Mouse (Mus musculus) G1E (cell line): Measurements from ENCODE around the gene Hddc3. TPM values are rescaled to one million over a fixed set of nuclear protein-coding genes. Genes with fewer than 3 reads are reported as not detected.
"Not testable (repeated sequence)": the region's sequence is repeated elsewhere in the genome, so short reads cannot be mapped to it uniquely, and the experiment has no call there.

Experiments used
- ATAC-seq: 2 replicates; pipeline ENCODE4 v1.8.0; 2016; ENCODE audit warnings: mild to moderate bottlenecking; ENCODE audit not compliant: insufficient number of reproducible peaks, poor library complexity, low FRiP score, severe bottlenecking; ENCODE audit errors: extremely low read depth
- DNase-seq: peaks from one replicate; pipeline ENCODE4 v3.0.0; 2012; ENCODE audit warnings: low spot score
- H3K27me3 ChIP-seq: 2 replicates; pipeline ENCODE4 v1.6.1; 2012; ENCODE audit warnings: mild to moderate bottlenecking, low read length, inconsistent platforms; ENCODE audit not compliant: insufficient read depth
- H3K36me3 ChIP-seq: replicated peaks from 2 replicates; pipeline ENCODE3; 2012; ENCODE audit warnings: mild to moderate bottlenecking, inconsistent platforms
- H3K4me1 ChIP-seq: 2 replicates; pipeline ENCODE4 v1.6.1; 2012; ENCODE audit warnings: low read depth, low read length, inconsistent platforms, mixed read lengths; ENCODE audit not compliant: insufficient read depth
- H3K4me3 ChIP-seq: 2 replicates; pipeline ENCODE4 v1.5.1; 2012; ENCODE audit warnings: low read depth, mild to moderate bottlenecking, inconsistent platforms, low read length, moderate library complexity, mixed read lengths
- H3K9me3 ChIP-seq: replicated peaks from 2 replicates; pipeline ENCODE4 v1.6.1; 2012; ENCODE audit warnings: inconsistent platforms
- CTCF ChIP-seq: IDR thresholded peaks from 2 replicates; pipeline ENCODE4 v1.5.1; 2012; ENCODE audit warnings: low read depth, low read length, inconsistent platforms, mixed read lengths
- GATA1 ChIP-seq: IDR thresholded peaks from 2 replicates; pipeline ENCODE4 v1.6.1; 2012; ENCODE audit warnings: borderline replicate concordance, low read length, inconsistent platforms, mixed read lengths
- GATA2 ChIP-seq: IDR thresholded peaks from 2 replicates; pipeline ENCODE4 v1.6.1; 2012; ENCODE audit warnings: low read depth, low read length, inconsistent platforms, borderline replicate concordance
- POLR2AphosphoS5 ChIP-seq: IDR thresholded peaks from 2 replicates; pipeline ENCODE4 v1.6.1; 2012; ENCODE audit warnings: low read depth, low read length, inconsistent platforms; ENCODE audit not compliant: insufficient replicate concordance
- TAL1 ChIP-seq: conservative IDR thresholded peaks from 2 replicates; pipeline ENCODE4 v1.6.1; 2012; ENCODE audit warnings: low read depth, low read length, inconsistent platforms, mixed read lengths
- polyA plus RNA-seq: library from polyadenylated mRNA; stranded (reverse); fragments of >175 nt; gene quantifications from 2 replicates; pipeline ENCODE4 v1.2.3, GENCODE M21; 2012
- total RNA-seq, 2 experiments: library from RNA; stranded (forward) in 1 of 2; stranded (reverse) in 1 of 2; fragments of 200-1000 nt in 1 of 2; fragments of >200 nt in 1 of 2; fragmentation: Nextera tagmentation in 1 of 2; gene quantifications; 2 replicates each; pipeline ENCODE4 v1.2.3; 2014 to 2017

Gene Hddc3
- total and polyA plus RNA-seq, 3 experiments = 55.0 to 124 (median 64.8) TPM

GRCm38 (mm10) chr7:80319846-80320496 is 22.9 kb upstream of the Hddc3 start:
- TF ChIP-seq CTCF = no peak
- no peak for TF ChIP-seq GATA2
- no peak for TF ChIP-seq GATA1
- TF ChIP-seq TAL1 = no peak
- TF ChIP-seq POLR2AphosphoS5 = no peak
- Histone ChIP-seq H3K4me1 (peaks cover 42% of the 10 kb centered on the region), H3K4me3 (peak overlapping the region; percentile 0; the same call in 1 of the 2 replicates), H3K9me3 (no peaks in the 10 kb centered on the region), H3K27me3 (no peaks in the 10 kb centered on the region), H3K36me3 (peaks cover 62% of the 10 kb centered on the region)
- DNase-seq (no peak), ATAC-seq (no peak)

DNA sequence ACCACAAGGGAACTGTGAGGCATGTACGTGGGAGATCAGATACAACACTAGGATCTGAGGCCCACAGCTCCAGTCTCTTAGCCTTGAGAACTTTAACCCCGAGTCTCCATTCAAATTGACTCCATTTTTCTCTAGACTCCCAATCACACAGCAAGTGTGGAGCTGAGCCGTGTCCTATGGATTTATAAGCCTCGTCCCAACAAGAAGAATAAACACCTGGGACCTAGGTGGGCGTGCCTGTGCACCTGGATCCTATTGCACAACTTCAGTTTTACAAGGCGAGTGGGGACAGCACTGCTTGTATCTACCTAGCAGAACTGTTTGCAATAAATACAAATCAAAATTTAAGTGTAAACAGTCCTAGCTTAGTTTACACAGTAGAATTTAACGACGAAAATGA is 19.6 kb upstream of the Hddc3 start:
- TF ChIP-seq CTCF (no peak), POLR2AphosphoS5 (no peak), TAL1 (no peak), GATA2 (no peak), GATA1 (no peak)
- peaks cover 56% of the 10 kb centered on the region for H3K4me1 ChIP-seq
- H3K4me3 ChIP-seq = peak overlapping the region; percentile 79
- DNase-seq = no peak
- no peaks in the 10 kb centered on the region for H3K27me3 ChIP-seq
- ATAC-seq = no peak
- no peaks in the 10 kb centered on the region for H3K9me3 ChIP-seq
- H3K36me3 ChIP-seq = peaks cover 70% of the 10 kb centered on the region

DNA sequence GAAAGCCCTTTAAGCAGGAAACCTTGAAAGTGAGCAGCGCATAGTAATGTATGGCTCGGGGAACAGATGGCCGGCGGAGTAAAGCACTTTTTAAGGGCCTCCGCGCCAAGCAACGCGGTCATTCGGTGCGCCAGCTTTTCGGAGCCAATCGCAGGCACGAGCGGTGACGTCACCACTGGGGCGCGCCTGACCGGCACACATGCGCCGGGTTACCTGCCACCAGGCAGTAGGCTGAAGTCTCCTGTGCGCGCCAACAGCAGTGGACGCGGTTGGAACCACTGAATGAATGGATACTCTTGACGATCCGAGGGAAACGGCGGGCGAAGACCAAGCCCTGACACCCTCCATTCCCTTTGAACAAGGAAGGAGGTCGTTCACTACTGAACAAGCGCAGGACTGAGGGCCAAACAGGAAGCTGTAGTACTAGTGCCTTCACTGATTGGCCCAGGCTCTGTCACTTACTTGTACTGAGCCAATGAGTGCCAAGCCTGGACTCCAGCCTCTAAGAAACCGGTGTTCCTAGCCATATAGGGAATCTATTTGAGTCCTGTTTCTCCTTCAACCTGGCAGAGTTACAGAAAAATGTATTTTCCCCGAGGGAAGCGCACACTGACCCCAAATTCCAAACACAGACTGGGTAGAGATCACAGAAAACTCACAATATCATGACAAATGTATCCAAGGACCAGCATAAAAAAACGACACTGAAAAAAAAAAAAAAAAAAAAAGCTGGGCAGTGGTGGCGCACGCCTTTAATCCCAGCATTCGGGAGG is 18.7 kb upstream of the Hddc3 start, which contains the start of gene Rccd1:
Gene Rccd1 (minus strand): TSS at position 412 of the 773 bp plus-strand sequence.
- Histone ChIP-seq H3K9me3 (no peaks in the 10 kb centered on the region), H3K4me3 (peak within 1 kb of the TSS; percentile 79), H3K4me1 (peaks cover 55% of the 10 kb centered on the region), H3K36me3 (peaks cover 70% of the 10 kb centered on the region), H3K27me3 (no peaks in the 10 kb centered on the region)
- ATAC-seq = peak; percentile 98
- DNase-seq = peak; percentile 99
- 0 out of 2 replicates have a peak, but pooled peaks have one; percentile 29 for TF ChIP-seq POLR2AphosphoS5
- no peak for TF ChIP-seq GATA1
- no peak for TF ChIP-seq TAL1
- no peak for TF ChIP-seq GATA2
- TF ChIP-seq CTCF = no peak

GRCm38 (mm10) chr7:80324816-80325119 is 18.1 kb upstream of the Hddc3 start:
- Histone ChIP-seq H3K36me3 (peaks cover 70% of the 10 kb centered on the region), H3K4me1 (peaks cover 50% of the 10 kb centered on the region)
- H3K4me3 ChIP-seq, ATAC-seq, H3K9me3 ChIP-seq, H3K27me3 ChIP-seq, DNase-seq: not testable (repeated sequence)

- TF ChIP-seq GATA1 (no peak), POLR2AphosphoS5 (no peak), GATA2 (no peak), CTCF (no peak), TAL1 (no peak)
- Histone ChIP-seq H3K27me3 (no peaks in the 10 kb centered on the region), H3K4me1 (peaks cover 44% of the 10 kb centered on the region), H3K4me3 (peak overlapping the region; percentile 23; the same call in 1 of the 2 replicates), H3K9me3 (no peaks in the 10 kb centered on the region), H3K36me3 (peaks cover 70% of the 10 kb centered on the region)
- DNase-seq (no peak), ATAC-seq (no peak)
Observed at GRCm38 (mm10) chr7:80325292-80325868, 17.5 kb upstream of the Hddc3 start.

GRCm38 (mm10) chr7:80326076-80326475 is 16.8 kb upstream of the Hddc3 start:
- H3K36me3 ChIP-seq = peaks cover 70% of the 10 kb centered on the region
- no peak for ATAC-seq

More at GRCm38 (mm10) chr7:80326076-80326475, 16.8 kb upstream of the Hddc3 start:
- H3K4me1 ChIP-seq = peaks cover 37% of the 10 kb centered on the region
- H3K9me3 ChIP-seq = no peaks in the 10 kb centered on the region
- TF ChIP-seq GATA2 = no peak
- no peak for TF ChIP-seq CTCF
- TF ChIP-seq TAL1 = no peak
- no peak for DNase-seq
- no peak overlapping the region for H3K4me3 ChIP-seq
- no peaks in the 10 kb centered on the region for H3K27me3 ChIP-seq
